Mouse (Mus musculus): Measurements from ENCODE around the gene Aifm3.
A peak's percentile ranks its signal among the peaks of the same experiment; 100 is the strongest.
"Not testable (repeated sequence)": the region's sequence is repeated elsewhere in the genome, so short reads cannot be mapped to it uniquely, and the experiment has no call there.

Gene Aifm3

GRCm38 (mm10) chr16:17499249-17499883, 10.0 kb downstream of the Aifm3 start:
- no peak for DNase-seq (ENCODE audit: low spot score in 2 of 2)

DNA sequence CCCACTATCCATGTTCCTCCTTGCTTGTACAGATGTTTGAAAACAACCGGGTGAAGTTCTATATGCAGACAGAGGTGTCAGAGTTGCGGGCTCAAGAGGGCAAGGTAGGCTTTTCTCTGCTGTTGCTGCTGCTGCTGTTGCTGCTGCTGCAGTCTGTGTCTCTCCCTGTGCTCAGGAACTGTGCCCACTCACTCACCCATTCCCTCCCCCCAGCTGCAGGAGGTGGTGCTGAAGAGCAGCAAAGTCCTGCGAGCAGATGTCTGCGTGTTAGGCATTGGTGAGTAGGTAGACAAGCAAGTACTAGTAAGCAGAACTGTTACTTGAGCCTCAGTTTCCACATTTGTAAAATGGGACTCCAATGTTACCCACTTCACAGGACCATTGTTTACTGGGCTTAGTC, 13.3 kb downstream of the Aifm3 start:
- DNase-seq (ENCODE audit: low spot score in 2 of 2) = no peak

- no peak for DNase-seq (ENCODE audit: low spot score in 2 of 2)
Measured at GRCm38 (mm10) chr16:17507018-17507552, 17.7 kb downstream of the Aifm3 start.

DNA sequence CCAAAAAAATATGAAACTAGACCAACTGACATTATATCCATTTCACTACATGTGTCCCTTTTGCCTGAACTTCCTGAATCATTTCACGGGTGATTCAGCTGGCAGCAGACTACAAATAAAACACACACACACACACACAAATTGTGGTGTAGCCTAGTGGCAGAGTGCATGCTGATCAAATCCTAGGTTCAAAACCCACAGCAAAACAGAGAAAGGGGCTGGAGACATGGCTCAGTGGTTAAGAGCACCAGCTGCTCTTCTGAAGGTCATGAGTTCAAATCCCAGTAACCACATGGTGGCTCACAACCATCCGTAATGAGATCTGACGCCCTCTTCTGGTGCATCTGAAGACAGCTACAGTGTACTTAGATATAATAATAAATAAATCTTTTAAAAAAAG, 18.6 kb downstream of the Aifm3 start:
- DNase-seq (ENCODE audit: low spot score in 2 of 2) = not testable (repeated sequence)

DNA sequence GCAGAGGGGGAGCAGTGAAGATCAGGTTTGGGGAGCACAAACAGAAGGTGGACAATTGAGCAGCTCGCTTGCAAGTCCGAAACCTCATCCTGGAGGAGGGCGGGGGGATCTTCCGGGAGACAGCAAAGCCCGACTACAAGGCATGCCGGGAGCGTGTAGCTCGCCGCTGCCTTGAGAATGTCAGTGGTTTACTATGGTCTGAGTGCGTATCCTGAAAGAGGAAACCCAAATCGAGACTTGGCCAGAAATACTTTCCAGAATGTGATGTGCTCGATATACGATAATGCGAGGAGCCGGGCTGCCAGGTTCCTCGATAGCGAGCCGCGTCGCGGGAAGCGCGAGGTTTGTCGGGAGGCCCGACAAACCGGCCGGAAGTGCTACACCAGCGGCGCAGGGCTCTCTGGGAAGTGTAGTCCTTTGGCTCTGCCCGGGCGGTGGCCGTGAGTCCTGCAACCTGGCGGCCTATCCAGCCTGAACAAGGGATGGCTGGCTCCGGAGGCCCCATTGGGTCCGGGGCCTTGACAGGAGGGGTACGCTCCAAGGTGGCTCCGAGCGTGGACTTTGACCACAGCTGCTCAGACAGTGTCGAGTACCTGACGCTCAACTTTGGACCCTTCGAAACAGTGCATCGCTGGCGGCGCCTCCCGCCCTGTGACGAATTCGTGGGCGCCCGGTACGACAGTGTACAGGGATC, 19.3 kb downstream of the Aifm3 start, which contains the start of gene Lztr1:
Lztr1 (plus strand) TSS at position 143 of the 694 bp plus-strand sequence.
- DNase-seq (ENCODE audit: low spot score in 2 of 2) = peak; percentile 93 to 94

DNA sequence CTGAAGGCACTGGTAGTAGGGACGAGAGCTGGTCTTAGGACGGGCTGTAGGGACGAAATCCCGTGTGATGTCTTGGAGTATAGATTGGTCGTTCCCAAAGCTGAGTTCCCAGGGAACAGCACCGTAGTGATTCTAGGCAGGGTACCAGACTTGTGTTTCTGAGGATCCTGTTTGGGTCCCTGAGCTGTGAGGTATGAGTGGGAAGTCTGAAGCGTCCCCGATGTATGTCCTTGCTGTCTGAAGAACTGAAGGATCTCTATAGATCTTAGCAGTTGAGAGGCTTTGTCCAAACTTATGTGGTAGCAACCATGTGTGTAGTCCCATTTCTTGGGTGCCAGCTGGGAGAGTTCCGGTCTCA, 19.8 kb downstream of the Aifm3 start:
- no peak for DNase-seq (ENCODE audit: low spot score in 2 of 2)

- DNase-seq (ENCODE audit: low spot score in 2 of 2) = no peak
Measured at GRCm38 (mm10) chr16:17510143-17510542, 20.7 kb downstream of the Aifm3 start.

DNA sequence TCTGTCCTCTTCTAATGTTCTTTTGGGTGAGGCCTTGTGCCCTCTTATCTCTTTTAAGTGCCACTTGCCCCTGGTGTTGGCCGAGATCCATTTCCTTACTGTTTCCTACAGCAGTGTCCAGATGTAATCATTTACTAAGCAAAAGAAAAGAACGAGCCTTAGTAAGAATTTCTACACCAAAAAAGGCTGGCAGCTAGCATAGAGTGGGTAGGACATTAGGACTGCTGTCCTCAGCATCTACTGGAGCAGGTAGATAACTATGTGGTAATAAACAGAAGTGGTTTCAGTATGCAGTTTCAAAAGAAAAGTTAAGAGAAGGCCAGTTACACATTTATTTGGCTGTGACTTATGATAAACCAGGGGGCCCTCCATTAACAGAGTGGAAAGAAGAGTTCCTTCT, 21.3 kb downstream of the Aifm3 start:
- DNase-seq (ENCODE audit: low spot score in 2 of 2) = no peak

- no peak for DNase-seq (ENCODE audit: low spot score in 2 of 2)
Measured at GRCm38 (mm10) chr16:17511431-17511830, 22.0 kb downstream of the Aifm3 start.

GRCm38 (mm10) chr16:17518910-17519309, 29.5 kb downstream of the Aifm3 start:
- no peak for DNase-seq (ENCODE audit: low spot score in 2 of 2)

- no peak for DNase-seq (ENCODE audit: low spot score in 2 of 2)
Measured at GRCm38 (mm10) chr16:17524156-17524555, 34.7 kb downstream of the Aifm3 start.

DNA sequence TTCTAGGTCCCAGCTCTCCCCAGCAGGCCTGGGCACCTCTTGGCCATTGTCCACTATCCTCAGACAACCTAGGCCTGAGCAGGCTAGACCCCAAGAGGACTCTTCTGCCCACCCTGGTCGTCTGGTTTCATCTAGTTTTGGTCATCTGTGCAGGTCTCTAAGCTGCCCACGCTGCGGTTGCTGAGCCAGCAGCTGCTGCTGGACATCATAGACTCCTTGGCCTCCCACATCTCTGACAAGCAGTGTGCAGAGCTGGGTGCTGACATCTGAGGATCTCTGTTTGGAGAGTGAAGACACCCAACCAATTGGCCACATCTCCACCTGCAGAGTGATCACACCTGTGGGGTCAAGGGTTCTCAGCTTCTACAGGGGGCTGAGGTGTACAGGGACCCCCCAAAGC, 36.1 kb downstream of the Aifm3 start:
- DNase-seq (ENCODE audit: low spot score in 2 of 2) = no peak

DNA sequence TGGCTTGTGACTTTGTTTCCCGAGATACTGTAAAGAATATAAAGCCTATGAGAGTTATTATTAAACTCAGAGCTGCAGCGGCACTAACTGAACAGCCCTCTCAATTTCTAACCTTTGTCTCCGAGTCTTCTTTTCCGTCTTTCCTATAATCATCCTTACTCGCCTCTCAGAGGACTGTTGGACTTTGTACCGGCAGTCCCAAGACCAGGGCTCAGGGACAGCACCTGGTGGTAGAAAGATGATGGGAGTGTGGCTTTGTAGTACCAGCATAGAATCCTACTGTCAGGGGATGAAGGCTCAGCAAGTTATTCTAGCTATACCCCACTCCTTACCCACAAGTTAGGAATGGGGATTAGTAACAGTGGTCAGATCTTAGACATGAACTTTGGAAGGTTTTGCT, 36.8 kb downstream of the Aifm3 start:
- DNase-seq (ENCODE audit: low spot score in 2 of 2) = no peak

- no peak for DNase-seq (ENCODE audit: low spot score in 2 of 2)
Measured at GRCm38 (mm10) chr16:17527606-17528005, 38.2 kb downstream of the Aifm3 start.

- DNase-seq (ENCODE audit: low spot score in 2 of 2) = no peak
Measured at GRCm38 (mm10) chr16:17528276-17528675, 38.9 kb downstream of the Aifm3 start.

DNA sequence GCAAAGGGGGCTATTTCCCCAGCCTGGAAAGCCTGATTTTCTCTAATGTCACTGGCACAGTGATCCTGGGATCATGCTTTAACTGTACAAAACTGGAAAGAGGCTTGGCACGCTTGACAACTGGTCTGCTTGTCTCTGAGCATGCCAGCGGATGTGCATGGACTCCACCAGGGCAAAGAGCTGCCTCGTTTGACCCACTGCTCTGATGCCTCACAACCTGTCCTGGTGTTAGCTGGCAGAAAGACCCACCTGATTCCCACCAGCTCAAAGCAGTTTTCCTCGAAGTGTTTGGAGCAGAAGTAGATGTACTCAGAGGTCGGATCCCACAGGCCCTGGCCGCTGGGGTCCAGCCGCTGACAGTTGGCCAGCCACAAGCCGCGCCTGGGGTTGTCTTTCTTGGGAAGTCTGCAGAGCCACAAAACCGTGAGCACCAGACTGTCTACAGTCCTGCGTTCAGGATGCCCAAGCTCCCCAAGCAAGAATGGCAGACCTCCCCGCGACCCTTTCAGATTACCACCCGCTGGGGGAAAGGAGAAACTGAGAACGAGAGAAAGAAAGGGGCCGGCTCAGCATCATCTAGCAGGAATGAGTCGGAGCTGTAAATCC, 40.7 kb downstream of the Aifm3 start:
- DNase-seq (ENCODE audit: low spot score in 2 of 2) = no peak

DNA sequence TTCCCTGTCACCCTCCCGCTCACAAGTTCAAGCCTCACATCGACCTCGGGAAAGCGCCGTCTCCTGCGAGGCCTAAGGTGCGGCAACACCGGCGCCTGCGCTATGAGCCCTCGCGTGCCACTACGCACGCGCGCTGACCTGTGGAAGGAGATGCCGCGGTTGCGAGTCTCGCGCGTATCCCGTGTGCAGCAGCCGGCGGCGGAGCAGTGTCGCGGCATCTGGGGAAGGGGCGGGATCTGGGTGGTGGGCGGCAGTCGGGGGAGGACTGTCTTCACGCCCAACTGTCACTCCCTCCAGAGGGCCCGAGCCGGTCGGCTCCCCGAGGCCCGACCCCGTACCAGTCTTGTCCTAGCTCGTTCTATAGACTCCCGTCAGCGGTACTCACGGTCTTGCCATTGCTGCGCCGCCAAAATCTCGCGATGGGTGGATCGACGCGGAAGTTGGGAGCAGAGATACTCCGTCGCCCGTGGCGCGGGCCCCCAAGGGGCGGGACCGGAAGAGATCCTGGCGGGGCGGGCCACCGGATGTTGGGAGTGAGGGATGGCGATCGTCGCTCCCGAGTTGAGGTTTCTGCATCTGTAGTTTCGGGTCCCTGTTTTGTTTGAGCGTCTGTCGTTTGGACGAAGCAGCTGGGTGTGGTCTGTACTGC, 41.4 kb downstream of the Aifm3 start, which contains the start of gene Thap7:
Thap7 (minus strand) TSS at position 497 of the 649 bp plus-strand sequence.
- peak; percentile 96 for DNase-seq (ENCODE audit: low spot score in 2 of 2)

DNA sequence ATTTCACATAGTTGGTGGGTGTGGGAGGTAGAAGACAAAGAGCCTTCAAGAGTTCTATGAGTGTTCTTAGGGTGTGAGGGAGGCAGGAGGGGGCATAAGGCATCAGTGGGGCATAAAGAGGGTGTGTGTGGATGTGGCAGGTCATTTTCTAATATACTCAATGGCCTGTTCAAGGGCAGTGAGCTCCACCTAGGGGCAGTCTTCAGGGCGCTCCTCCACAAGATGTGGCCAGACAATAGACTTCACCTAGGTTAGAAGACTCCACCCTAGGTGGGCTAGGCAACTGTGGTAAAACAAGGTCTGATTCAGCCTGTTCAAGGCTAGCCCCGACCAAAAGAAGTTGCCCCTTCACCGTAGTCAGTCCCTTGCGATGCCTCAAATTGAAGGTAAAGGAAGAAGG, 42.9 kb downstream of the Aifm3 start:
- DNase-seq (ENCODE audit: low spot score in 2 of 2) = no peak

- DNase-seq (ENCODE audit: low spot score in 2 of 2) = no peak
Measured at GRCm38 (mm10) chr16:17532676-17533329, 43.4 kb downstream of the Aifm3 start.

GRCm38 (mm10) chr16:17536584-17536983, 47.2 kb downstream of the Aifm3 start:
- no peak for DNase-seq (ENCODE audit: low spot score in 2 of 2)

DNA sequence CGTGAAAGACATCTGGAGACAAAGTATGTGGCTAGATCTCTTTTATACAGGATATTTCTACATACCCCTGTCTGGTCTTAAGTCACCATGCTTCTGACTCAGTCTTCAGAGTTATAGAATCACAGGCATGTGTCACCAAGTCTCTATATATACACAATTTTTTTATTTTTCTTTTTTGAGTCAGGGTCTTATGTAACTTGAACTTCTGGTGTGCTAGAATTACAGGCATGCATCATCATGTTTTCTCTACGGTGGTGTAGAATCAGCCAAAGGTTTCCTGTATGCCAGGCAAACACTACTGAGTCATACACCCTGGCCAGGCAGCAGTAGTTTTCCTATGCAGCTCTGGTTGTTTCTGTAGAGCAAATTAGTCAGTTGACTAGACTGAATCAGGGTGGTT, 53.2 kb downstream of the Aifm3 start:
- no peak for DNase-seq (ENCODE audit: low spot score in 2 of 2)

GRCm38 (mm10) chr16:17552837-17553236, 63.4 kb downstream of the Aifm3 start:
- DNase-seq (ENCODE audit: low spot score in 2 of 2) = no peak
